Mouse (Mus musculus) retina, embryonic 14.5 days (tissue): Measurements from ENCODE around the gene Ccpg1.

Source experiments
- DNase-seq: peaks from one replicate; pipeline ENCODE4 v3.0.0-alpha.2; 2015; ENCODE audit warnings: low spot score

The Ccpg1 gene

DNA sequence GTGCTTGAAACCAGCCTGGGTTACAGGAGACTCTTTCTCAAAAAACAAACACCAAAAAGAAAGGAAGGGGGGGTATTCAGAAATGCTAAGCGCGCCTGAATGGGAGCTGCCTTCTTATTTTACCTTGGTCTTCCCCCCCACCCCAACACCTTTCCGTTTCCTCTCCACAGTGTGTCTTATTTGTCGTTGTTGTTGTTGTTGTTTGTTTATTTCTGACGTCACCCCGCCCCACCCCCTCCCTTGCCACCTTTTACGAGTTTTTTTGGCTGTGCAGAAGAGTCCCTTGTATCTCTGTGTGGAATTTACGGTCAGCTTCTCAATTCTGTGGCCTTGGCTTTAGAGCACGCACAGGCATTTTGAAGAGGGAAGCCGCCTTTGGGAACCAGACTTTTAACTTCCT lies 60.5 kb downstream of the Ccpg1 start:
- DNase-seq, result no peak

DNA sequence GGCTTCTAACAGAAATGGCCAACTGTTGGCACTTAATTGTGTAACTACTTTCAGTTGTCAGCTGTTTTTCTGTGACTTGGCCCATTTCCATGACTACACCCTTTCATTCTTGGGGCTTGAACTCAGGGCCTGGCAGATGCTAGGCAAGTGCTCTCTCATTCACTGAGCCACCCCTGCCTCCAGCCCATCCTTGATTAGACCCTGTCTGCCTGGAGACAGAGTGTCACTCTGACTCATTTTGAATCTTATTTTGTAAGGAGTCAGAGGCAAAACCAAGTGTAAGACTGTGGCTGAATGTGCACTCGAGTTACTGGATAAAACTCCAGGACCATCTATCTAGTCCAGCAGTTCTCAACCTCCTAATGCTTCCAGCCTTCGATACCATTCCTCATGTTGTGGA lies 62.7 kb downstream of the Ccpg1 start:
- no peak for DNase-seq

- peak; percentile 48 for DNase-seq
Observed at GRCm38 (mm10) chr9:73048927-73049326, 63.7 kb downstream of the Ccpg1 start.

DNA sequence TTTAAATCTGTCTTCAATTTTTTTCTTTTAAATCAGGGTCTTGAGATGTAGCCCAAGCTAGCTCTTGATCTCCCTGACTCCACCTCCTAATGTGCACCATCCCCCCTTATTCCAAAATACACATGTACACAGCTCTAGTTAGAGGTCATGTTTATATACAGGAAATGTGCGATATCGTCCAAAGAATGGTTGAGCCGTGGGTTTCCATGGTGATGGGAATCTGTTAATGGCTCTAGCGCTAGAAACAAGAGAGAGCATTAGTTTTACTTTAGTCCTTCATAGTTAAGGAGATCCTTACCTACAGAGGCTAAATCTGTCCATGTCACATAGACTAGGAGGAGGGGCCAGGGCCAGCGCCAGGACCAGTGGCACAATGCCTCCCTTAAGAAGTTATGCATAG lies 64.6 kb downstream of the Ccpg1 start:
- no peak for DNase-seq

DNA sequence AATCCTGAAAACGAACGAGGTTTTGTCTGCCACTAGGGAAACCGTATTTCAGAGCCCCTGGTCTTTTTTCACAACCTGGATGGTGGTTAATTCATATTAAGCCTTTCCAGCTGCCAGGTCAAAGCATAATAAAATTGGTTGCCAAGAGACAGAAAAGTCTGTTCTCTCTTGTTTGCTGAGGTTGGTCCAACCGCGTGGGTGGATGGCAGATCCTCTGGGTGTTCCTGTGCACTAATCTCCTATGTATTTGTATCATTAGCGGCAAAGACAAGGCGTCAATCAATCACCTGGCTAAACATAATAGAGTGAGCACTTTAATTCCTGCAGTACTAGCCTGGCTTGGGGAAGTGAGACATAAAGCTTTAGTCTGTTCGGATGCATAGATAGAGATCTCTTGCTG lies 65.4 kb downstream of the Ccpg1 start:
- DNase-seq, result no peak

GRCm38 (mm10) chr9:73055441-73055911 lies 70.2 kb downstream of the Ccpg1 start:
- no peak for DNase-seq

GRCm38 (mm10) chr9:73059224-73059623 lies 74.0 kb downstream of the Ccpg1 start:
- no peak for DNase-seq

- DNase-seq, result peak; percentile 23
Observed at GRCm38 (mm10) chr9:73063621-73064290, 78.5 kb downstream of the Ccpg1 start.
